Mouse (Mus musculus): ENCODE results near the gene Fcho1. TPM values are rescaled to one million over a fixed set of nuclear protein-coding genes. Genes with fewer than 3 reads are reported as not detected.

Gene Fcho1
- polyA plus RNA-seq, 1 experiment from 2014 or later, result 93.0 TPM

DNA sequence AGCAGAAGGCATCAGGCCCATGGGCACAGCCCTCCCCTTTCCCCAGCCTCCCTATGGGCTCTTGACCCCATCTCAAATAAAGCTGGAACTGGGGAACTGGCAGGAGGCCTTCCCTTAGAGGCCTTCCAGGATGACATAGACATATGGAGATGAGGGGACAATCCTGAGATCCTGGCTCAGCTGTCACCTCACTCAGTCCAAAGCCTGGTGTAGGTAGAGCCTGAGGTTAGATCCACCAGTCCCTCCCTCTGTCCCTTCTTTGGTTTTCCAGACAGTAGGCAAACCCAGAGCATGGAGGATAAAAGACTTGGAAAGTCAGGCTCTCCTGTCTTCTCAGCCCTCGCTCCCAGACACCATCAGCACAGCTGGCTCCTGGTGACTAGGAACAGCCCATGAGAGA is 58.7 kb downstream of the Fcho1 start:
- H3K36me3 ChIP-seq, result peaks cover 26% of the 10 kb centered on the region
- no peaks in the 10 kb centered on the region for H3K9me3 ChIP-seq
- no peaks in the 10 kb centered on the region for H3K27me3 ChIP-seq
- peak overlapping the region; percentile 70 for H3K27ac ChIP-seq (replicated peaks)
- peak overlapping the region; percentile 31 for H3K4me2 ChIP-seq
- ATAC-seq (ENCODE audit: low FRiP score, low read depth), result no peak
- no peak overlapping the region for H3K4me3 ChIP-seq
- H3K9ac ChIP-seq, result 0 out of 2 replicates have a peak overlapping the region, but pooled peaks have one; percentile 2
- 13% methylated on average over 1 of the region's 1 CpGs for WGBS
- H3K4me1 ChIP-seq (replicated peaks), result peaks cover 50% of the 10 kb centered on the region

- 8% methylated on average over 22 of the region's 22 CpGs for WGBS
- Histone ChIP-seq H3K27me3 (0 out of 2 replicates have a peak, but pooled peaks cover under 1% of the 10 kb centered on the region), H3K4me1 (replicated peaks) (peaks cover 50% of the 10 kb centered on the region), H3K9me3 (no peaks in the 10 kb centered on the region), H3K27ac (replicated peaks) (no peak overlapping the region), H3K4me2 (peak overlapping the region; percentile 30), H3K9ac (no peak overlapping the region), H3K36me3 (peaks cover 30% of the 10 kb centered on the region), H3K4me3 (no peak overlapping the region)
- ATAC-seq (ENCODE audit: low FRiP score, low read depth), result no peak
Measured at GRCm38 (mm10) chr8:71665331-71666130, 60.0 kb downstream of the Fcho1 start.

DNA sequence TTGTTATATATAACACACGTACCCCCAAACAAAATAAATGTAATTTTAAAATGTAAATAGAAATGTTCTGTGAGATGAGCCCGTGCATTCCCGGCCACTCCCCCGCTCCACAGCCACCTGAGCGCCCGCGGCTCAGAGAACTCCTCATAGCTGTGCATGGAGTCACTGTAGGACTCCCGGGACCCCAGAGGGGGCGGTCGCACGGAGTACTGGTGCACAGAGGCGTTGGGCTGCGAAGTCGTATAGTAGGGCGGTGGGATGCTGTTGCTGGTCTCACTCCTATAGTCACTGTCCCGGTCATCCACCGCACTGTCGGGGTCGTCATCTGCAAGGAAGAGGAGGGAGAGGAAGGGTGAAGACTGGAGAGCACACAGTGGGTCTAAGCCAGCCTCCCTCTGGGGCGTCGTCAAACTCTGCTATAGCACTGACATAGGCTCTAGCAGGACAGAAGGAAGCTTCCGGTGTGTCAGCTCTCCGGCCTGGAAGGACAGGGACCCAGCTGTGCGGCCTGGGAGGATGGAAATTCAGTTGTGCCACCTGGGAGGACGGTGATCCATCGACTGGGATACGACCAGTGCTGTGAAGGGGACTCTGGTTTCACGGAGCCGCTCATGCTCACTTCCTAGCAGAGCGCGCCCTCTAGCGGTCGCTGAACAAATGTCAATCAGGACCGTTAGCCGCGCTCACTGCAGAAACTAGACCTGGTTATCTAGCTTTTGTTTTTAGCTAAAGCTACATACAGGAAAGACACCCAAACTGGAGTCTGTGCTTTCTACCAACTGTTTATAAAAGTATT is 65.0 kb downstream of the Fcho1 start:
- no peak overlapping the region for H3K4me2 ChIP-seq

DNA sequence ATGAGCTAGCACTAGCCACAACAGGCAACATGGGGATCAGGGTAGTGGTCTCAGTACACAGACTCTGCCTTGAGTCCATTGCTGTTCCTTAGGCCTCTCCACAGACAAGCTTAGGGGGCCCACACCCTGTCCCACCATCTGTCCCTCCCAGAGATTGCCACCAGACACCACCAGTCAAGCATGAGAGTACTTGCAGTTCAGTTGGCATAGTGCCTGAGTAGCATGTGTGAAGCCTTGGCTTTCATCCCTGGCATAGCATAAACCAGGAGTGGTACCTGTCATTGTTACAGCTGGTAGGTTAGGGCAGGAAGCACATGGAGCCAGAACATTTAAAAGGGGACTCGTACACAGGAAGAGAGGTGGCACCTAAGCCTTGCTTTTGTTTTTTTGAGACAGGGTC is 65.8 kb downstream of the Fcho1 start:
- WGBS, result 62% methylated on average over 1 of the region's 1 CpGs
- H3K4me1 ChIP-seq (replicated peaks), result no peaks in the 10 kb centered on the region
- 0 out of 2 replicates have a peak, but pooled peaks have one; percentile 2 for ATAC-seq (ENCODE audit: low FRiP score, low read depth)
- H3K9ac ChIP-seq, result no peak overlapping the region
- H3K4me3 ChIP-seq, result no peak overlapping the region
- H3K4me2 ChIP-seq, result no peak overlapping the region
- peaks cover 44% of the 10 kb centered on the region for H3K27me3 ChIP-seq
- no peaks in the 10 kb centered on the region for H3K9me3 ChIP-seq
- no peak overlapping the region for H3K27ac ChIP-seq (replicated peaks)
- peaks cover 56% of the 10 kb centered on the region for H3K36me3 ChIP-seq

More for the DNA sequence above, 65.0 kb downstream of the Fcho1 start:
- peaks cover 52% of the 10 kb centered on the region for H3K36me3 ChIP-seq
- H3K9ac ChIP-seq, result no peak overlapping the region
- H3K4me3 ChIP-seq, result no peak overlapping the region
- H3K27me3 ChIP-seq, result peaks cover 39% of the 10 kb centered on the region
- ATAC-seq (ENCODE audit: low FRiP score, low read depth), result peak; percentile 57
- 11% methylated on average over 36 of the region's 36 CpGs for WGBS
- H3K4me1 ChIP-seq (replicated peaks), result peaks cover under 1% of the 10 kb centered on the region; the same call in 1 of the 2 replicates
- no peaks in the 10 kb centered on the region for H3K9me3 ChIP-seq
- H3K27ac ChIP-seq (replicated peaks), result no peak overlapping the region

DNA sequence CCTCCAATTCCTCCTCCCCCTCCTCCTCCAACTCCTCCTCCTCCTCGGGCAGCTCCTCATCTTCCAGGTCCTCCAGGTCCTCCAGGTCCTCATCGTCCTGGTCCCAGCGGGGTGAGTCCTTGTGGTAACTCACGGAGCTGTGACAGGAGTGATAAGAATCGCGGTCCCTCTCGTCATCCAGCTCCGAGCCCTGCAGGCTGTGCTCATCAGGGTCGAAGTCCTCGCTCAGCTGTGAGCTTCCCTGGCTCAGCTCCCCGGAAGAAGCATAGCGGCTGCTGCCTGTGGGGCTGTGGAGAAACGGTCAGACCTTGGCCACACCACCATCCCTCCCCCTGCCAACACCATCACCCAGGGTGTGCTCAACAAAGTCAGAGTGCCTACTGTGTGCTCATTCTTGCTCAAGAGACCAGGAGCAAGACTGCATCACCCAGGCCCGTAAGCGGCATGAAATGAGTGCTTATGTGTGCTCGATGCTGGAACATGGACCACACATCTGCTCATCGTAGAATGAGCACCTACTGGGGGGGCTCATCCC is 66.9 kb downstream of the Fcho1 start:
- ATAC-seq (ENCODE audit: low FRiP score, low read depth), result no peak
- H3K4me3 ChIP-seq, result no peak overlapping the region
- no peak overlapping the region for H3K4me2 ChIP-seq
- no peak overlapping the region for H3K27ac ChIP-seq (replicated peaks)
- H3K36me3 ChIP-seq, result peaks cover 47% of the 10 kb centered on the region
- H3K4me1 ChIP-seq (replicated peaks), result no peaks in the 10 kb centered on the region
- no peaks in the 10 kb centered on the region for H3K9me3 ChIP-seq
- no peak overlapping the region for H3K9ac ChIP-seq
- peaks cover 44% of the 10 kb centered on the region for H3K27me3 ChIP-seq
- 34% methylated on average over 17 of the region's 17 CpGs for WGBS

Other genes starting within 250 kb of the Fcho1 start
- gene Ano8, start 239.8 kb downstream of the Fcho1 start, polyA plus RNA-seq (2015; fragmentation: Nextera tagmentation; extraction: Ambion mirVana), result 7.7 and 8.6 TPM in 2 replicates
- gene Gtpbp3, start 237.6 kb downstream of the Fcho1 start, polyA plus RNA-seq (2015; fragmentation: Nextera tagmentation; extraction: Ambion mirVana), result 12.0 and 15.3 TPM in 2 replicates
- gene Plvap, start 214.0 kb downstream of the Fcho1 start, polyA plus RNA-seq (2015; fragmentation: Nextera tagmentation; extraction: Ambion mirVana), result 9.5 and 10.9 TPM in 2 replicates
- 0.31 and 0.41 TPM in 2 replicates for gene Ccdc194, start 200.0 kb downstream of the Fcho1 start, polyA plus RNA-seq (2015; fragmentation: Nextera tagmentation; extraction: Ambion mirVana)
- gene Bst2, start 188.3 kb downstream of the Fcho1 start, polyA plus RNA-seq (2015; fragmentation: Nextera tagmentation; extraction: Ambion mirVana), result 11.3 and 19.5 TPM in 2 replicates
- 60.3 and 61.7 TPM in 2 replicates for gene Mvb12a, start 182.8 kb downstream of the Fcho1 start, polyA plus RNA-seq (2015; fragmentation: Nextera tagmentation; extraction: Ambion mirVana)
- 0.21 and 0.38 TPM in 2 replicates for gene Tmem221, start 166.8 kb downstream of the Fcho1 start, polyA plus RNA-seq (2015; fragmentation: Nextera tagmentation; extraction: Ambion mirVana)
- 0.06 and 0.08 TPM in 2 replicates for gene Nxnl1, start 159.1 kb downstream of the Fcho1 start, polyA plus RNA-seq (2015; fragmentation: Nextera tagmentation; extraction: Ambion mirVana)
- gene Slc27a1, start 156.8 kb downstream of the Fcho1 start, polyA plus RNA-seq (2015; fragmentation: Nextera tagmentation; extraction: Ambion mirVana), result 83.9 and 87.4 TPM in 2 replicates
- 224 and 233 TPM in 2 replicates for gene Pgls, start 133.5 kb downstream of the Fcho1 start, polyA plus RNA-seq (2015; fragmentation: Nextera tagmentation; extraction: Ambion mirVana)
- 6.5 and 8.9 TPM in 2 replicates for gene Fam129c, start 128.1 kb downstream of the Fcho1 start, polyA plus RNA-seq (2015; fragmentation: Nextera tagmentation; extraction: Ambion mirVana)
- gene Colgalt1, start 114.7 kb downstream of the Fcho1 start, polyA plus RNA-seq (2015; fragmentation: Nextera tagmentation; extraction: Ambion mirVana), result 65.6 and 78.2 TPM in 2 replicates
- 20.8 and 24.7 TPM in 2 replicates for gene Unc13a, start 54.0 kb downstream of the Fcho1 start, polyA plus RNA-seq (2015; fragmentation: Nextera tagmentation; extraction: Ambion mirVana)
- gene Jak3, start 49.4 kb downstream of the Fcho1 start, polyA plus RNA-seq (2015; fragmentation: Nextera tagmentation; extraction: Ambion mirVana), result 6.1 and 7.0 TPM in 2 replicates
- gene Insl3, start 36.5 kb downstream of the Fcho1 start, polyA plus RNA-seq (2015; fragmentation: Nextera tagmentation; extraction: Ambion mirVana), result 0.47 and 1.5 TPM in 2 replicates
- gene B3gnt3, start 23.9 kb downstream of the Fcho1 start, polyA plus RNA-seq (2015; fragmentation: Nextera tagmentation; extraction: Ambion mirVana), result 0.45 and 0.52 TPM in 2 replicates
- 6.6 and 8.3 TPM in 2 replicates for gene Zfp709, start 156.3 kb upstream of the Fcho1 start, polyA plus RNA-seq (2015; fragmentation: Nextera tagmentation; extraction: Ambion mirVana)
- 14.2 and 16.7 TPM in 2 replicates for gene Zfp882, start 182.9 kb upstream of the Fcho1 start, polyA plus RNA-seq (2015; fragmentation: Nextera tagmentation; extraction: Ambion mirVana)
- gene Zfp617, start 182.9 kb upstream of the Fcho1 start, polyA plus RNA-seq (2015; fragmentation: Nextera tagmentation; extraction: Ambion mirVana), result 31.5 and 32.9 TPM in 2 replicates
- gene Zfp961, start 225.3 kb upstream of the Fcho1 start, polyA plus RNA-seq (2015; fragmentation: Nextera tagmentation; extraction: Ambion mirVana), result 18.1 and 19.2 TPM in 2 replicates